Mouse (Mus musculus): ENCODE data around the gene Nos1.

Nos1 gene

GRCm38 (mm10) chr5:117780681-117781080 lies at the start of gene Nos1:
Nos1 (plus strand) TSS chr5:117781032.
- DNase-seq: no peak

- DNase-seq: no peak
Observed at GRCm38 (mm10) chr5:117731311-117731710, 49.5 kb upstream of the Nos1 start.

GRCm38 (mm10) chr5:117744654-117745178 lies 36.1 kb upstream of the Nos1 start:
- DNase-seq: no peak

GRCm38 (mm10) chr5:117749353-117749752 lies 31.5 kb upstream of the Nos1 start:
- no peak for DNase-seq

- DNase-seq: no peak
Observed at GRCm38 (mm10) chr5:117757696-117758482, 22.9 kb upstream of the Nos1 start.

- DNase-seq: no peak
Observed at GRCm38 (mm10) chr5:117761181-117761832, 19.5 kb upstream of the Nos1 start.

GRCm38 (mm10) chr5:117764496-117764895 lies 16.3 kb upstream of the Nos1 start:
- DNase-seq: no peak

GRCm38 (mm10) chr5:117779175-117779574 lies 1.7 kb upstream of the Nos1 start:
- no peak for DNase-seq

- DNase-seq: no peak
Observed at GRCm38 (mm10) chr5:117781178-117781577, 346 bp downstream of the Nos1 start.

- no peak for DNase-seq
Observed at GRCm38 (mm10) chr5:117790071-117790470, 9.2 kb downstream of the Nos1 start.

GRCm38 (mm10) chr5:117791875-117792274 lies 11.0 kb downstream of the Nos1 start:
- no peak for DNase-seq

- no peak for DNase-seq
Observed at GRCm38 (mm10) chr5:117800849-117801248, 20.0 kb downstream of the Nos1 start.

- DNase-seq: no peak
Observed at GRCm38 (mm10) chr5:117802071-117802521, 21.3 kb downstream of the Nos1 start.

- no peak for DNase-seq
Observed at GRCm38 (mm10) chr5:117803551-117803950, 22.7 kb downstream of the Nos1 start.

GRCm38 (mm10) chr5:117810930-117811329 lies 30.1 kb downstream of the Nos1 start:
- no peak for DNase-seq

GRCm38 (mm10) chr5:117818800-117819199 lies 38.0 kb downstream of the Nos1 start:
- DNase-seq: no peak

- no peak for DNase-seq
Observed at GRCm38 (mm10) chr5:117820445-117820844, 39.6 kb downstream of the Nos1 start.

GRCm38 (mm10) chr5:117823811-117824210 lies 43.0 kb downstream of the Nos1 start:
- DNase-seq: no peak

GRCm38 (mm10) chr5:117824486-117824885 lies 43.7 kb downstream of the Nos1 start:
- DNase-seq: no peak

- DNase-seq: no peak
Observed at GRCm38 (mm10) chr5:117825336-117825735, 44.5 kb downstream of the Nos1 start.

GRCm38 (mm10) chr5:117827366-117827765 lies 46.5 kb downstream of the Nos1 start:
- DNase-seq: no peak

- peak; percentile 47 for DNase-seq
Observed at GRCm38 (mm10) chr5:117836930-117837329, 56.1 kb downstream of the Nos1 start.

GRCm38 (mm10) chr5:117837731-117838130 lies 56.9 kb downstream of the Nos1 start:
- no peak for DNase-seq

- DNase-seq: no peak
Observed at GRCm38 (mm10) chr5:117839501-117839900, 58.7 kb downstream of the Nos1 start.
